Mouse (Mus musculus) natural killer cell, adult 2 months (primary cell): ENCODE data around the gene Tas1r1.
A peak's percentile ranks its signal among the peaks of the same experiment; 100 is the strongest.

Source experiments
- DNase-seq, 2 experiments: peaks; one replicate each; pipeline ENCODE4 v3.0.0; 2022; ENCODE audit warnings: low spot score in 2 of 2

Tas1r1 gene

DNA sequence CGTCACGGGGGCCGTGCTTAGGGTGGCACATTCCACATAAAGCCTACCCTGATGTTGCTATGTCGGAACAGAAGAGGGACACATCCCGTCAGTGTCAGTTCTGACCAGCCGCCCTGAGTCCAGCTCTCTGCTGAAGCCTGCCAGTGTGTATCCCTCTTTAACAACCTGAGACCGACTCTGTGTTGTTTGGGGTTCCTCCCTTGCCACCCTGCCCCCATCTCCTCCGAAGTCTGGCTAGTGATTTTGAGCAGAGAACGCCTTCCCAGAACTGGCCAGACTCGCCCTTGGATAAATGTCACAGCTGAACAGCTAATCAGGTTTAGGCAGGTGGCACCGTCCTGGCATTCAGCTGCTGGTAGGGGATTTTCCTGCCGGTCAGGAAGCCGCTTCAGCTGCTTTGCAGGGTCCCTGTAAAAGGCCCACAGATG, 27.6 kb downstream of the Tas1r1 start:
- no peak for DNase-seq

DNA sequence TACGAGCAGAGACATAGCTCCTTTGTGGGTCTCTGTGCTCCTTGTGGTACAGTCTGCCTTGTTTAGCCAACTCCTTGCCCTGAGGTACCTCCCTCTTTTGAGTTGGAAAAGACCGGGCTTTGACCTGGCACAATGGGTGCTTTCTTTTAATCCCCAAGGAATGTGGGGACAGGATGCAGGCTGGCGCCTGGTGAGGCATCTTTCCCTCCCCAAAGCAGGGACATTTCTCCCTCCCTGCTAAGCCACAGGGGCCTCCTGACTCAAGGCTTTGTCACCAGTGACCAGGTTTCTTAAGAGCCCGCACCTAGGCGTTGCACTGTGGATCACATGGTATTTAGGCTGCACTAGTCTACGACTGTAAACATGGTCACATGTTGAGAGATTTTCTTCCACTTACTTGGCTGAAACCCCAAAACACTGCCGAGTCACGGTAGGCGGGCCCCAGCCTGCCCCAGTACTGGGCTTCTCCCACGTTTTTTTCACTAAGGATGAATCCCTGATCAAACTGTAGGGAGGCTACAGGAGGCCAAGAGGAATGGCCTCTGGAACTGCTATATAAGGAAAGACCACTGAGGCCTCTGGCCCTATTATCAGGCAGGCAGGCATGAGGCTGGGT, 28.2 kb downstream of the Tas1r1 start:
- peak; percentile 34 to 39 for DNase-seq

DNA sequence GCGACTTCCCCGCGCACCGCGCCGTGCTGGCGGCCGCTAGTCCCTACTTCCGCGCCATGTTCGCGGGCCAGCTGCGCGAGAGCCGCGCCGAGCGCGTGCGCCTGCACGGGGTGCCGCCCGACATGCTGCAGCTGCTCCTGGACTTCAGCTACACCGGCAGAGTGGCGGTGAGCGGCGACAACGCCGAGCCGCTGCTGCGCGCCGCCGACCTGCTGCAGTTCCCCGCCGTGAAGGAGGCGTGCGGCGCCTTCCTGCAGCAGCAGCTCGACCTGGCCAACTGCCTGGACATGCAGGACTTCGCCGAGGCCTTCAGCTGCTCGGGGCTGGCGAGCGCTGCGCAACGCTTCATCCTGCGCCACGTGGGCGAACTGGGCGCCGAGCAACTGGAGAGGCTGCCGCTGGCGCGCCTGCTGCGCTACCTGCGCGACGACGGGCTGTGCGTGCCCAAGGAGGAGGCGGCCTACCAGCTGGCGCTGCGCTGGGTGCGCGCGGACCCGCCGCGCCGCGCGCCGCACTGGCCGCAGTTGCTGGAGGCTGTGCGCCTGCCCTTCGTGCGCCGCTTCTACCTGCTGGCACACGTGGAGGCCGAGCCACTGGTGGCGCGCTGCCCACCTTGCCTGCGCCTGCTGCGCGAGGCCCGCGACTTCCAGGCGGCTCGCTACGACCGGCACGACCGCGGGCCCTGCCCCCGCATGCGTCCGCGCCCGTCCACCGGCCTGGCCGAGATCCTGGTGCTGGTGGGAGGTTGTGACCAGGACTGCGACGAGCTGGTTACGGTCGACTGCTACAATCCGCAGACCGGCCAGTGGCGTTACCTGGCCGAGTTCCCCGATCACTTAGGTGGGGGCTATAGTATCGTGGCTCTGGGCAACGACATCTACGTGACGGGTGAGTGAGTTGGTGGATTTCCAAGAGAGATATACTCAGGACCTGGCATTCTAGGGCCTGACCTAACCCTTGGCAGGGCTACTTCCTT, 29.0 kb downstream of the Tas1r1 start:
- peak in 1 of 2 experiments; percentile 38 for DNase-seq

DNA sequence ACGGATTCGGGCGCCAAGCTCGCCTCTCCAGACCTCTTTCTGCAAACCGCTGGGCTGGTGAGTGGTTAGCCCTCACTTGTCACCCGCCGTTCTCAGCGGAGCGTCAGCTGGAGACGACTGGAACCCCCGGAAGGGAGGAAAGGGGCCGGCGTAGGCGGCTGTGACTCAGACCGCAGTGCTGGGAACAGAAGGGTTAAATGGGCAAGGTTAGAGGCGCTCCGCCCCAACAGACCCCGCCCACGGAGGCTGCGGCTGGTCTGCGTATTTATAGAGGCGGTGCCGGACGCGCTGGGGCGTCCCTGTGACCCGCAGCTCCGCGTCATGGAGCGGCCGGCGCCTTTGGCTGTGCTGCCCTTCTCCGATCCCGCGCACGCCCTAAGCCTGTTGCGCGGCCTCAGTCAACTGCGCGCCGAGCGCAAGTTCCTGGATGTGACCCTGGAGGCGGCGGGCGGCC, 29.7 kb downstream of the Tas1r1 start, which contains the start of gene Klhl21:
Gene Klhl21 (plus strand): TSS at position 182 of the 454 bp plus-strand sequence.
- DNase-seq, result peak; percentile 93 to 94

DNA sequence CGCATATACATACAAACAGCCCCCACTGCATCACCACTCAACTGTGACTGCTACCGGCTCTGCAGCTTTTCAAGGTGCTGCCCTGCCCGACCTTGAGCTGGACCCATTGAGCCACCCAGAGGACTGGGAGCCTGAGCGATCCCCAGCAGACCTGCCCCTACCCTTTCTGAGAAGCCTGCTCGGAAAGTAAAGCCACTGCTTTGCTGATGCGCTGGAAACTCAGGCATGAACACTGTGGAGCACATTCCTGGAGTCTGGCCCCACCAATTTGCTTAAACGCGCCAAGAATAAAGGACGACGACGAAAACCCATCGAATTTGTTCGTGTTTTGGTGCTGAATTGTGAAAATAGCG, 30.2 kb downstream of the Tas1r1 start:
- DNase-seq, result no peak

DNA sequence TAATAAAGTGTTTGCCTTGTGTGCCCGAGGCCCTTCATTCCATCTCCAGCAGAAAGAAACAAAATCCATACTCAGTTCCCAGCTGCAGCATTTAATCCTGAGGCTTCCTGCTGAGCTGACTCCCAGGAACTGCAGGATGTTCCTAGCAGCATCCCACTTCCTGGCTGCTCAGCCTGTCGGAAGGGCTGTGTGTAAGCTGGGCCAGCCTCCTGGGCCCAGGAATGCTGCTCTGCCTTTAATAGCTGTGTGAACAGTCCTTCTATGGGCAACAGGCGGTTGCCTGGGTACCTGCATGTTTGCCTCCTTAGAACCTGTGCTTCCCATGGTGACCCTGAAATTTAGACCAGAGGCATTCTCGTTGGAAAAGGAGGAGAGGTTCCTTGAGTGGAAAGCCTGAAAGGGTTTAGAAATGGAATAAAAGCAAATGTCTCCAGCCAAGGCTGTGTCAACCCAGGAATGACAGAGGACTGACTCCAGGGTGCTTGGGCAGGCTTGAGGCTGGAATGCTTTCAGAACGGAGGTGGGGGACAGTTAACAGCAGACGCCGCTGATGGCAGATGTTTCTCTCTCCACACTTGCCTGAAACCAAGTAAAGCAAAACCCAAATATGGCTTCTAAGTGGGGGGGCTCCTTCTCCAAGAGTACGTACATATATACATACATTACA, 30.8 kb downstream of the Tas1r1 start:
- no peak for DNase-seq

DNA sequence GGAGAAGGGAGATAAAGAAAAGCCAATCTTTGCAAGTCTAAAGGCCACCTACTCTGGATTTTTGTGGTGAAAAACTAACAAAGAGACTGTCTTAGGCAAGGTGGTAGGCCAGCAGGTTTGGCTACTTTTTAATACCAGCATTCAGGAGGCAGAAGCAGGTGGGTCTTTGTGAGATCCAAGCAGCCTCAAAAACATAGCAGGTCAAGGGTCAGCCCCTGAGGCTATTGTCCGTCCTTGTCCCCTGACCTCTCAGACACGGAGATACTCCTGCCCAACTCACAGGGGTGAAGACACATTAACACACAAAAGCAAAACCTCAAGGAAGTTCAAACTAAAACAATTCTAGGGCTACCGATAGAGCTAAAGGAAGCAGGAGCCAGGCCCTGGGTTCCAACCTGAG, 31.6 kb downstream of the Tas1r1 start:
- DNase-seq, result no peak

DNA sequence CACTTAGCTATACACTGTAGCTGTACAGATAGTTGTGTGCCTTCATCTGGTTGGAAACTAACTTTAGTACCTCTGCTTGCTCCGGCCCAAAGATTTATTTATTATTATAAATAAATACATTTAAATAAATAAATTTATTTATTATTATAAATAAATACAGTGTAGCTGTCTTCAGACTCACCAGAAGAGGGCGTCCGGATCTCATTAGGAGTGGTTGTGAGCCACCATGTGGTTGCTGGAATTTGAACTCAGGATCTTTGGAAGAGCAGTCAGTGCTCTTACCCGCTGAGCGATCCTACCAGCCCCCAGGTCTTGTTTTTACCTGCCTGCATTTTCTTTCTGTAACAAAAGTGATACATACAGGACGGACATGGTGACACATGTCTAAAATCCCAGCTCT, 32.2 kb downstream of the Tas1r1 start:
- DNase-seq, result no peak

DNA sequence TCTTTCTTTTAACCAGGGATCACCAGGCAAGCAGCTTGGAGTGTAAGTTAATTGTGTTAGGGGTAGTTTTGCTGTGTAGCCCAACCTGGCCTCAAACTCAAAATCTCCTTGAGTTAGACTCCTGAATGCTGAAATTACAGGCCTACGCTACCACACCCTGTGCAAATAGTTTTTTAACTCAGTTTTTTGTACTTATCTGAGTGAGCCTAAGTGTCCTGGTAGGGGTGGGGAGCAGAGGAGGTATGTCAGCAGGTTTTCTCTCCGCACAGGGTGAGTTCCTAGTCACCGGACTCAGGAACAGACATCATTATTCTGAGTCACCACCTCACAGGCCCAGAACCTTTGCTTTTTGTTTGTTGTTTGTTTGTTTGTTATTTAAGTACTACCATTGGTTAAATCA, 36.3 kb downstream of the Tas1r1 start:
- no peak for DNase-seq

DNA sequence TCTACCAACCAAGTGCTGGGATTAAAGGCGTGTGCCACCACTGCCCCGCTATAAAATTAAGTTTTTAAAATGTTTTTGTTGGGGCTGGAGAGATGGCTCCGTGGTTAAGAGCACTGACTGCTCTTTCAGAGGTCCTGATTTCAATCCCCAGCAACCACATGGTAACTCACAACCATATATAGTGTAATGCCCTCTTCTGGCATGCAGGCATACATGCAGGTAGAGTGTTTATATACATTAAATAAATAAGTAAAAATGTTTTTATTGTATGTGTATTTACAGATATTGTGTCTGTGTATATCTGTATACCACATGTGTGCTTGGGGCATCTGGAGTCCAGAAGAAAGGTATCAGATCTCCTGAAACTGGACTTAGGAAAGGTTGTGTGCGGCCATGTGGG, 37.0 kb downstream of the Tas1r1 start:
- DNase-seq, result no peak

DNA sequence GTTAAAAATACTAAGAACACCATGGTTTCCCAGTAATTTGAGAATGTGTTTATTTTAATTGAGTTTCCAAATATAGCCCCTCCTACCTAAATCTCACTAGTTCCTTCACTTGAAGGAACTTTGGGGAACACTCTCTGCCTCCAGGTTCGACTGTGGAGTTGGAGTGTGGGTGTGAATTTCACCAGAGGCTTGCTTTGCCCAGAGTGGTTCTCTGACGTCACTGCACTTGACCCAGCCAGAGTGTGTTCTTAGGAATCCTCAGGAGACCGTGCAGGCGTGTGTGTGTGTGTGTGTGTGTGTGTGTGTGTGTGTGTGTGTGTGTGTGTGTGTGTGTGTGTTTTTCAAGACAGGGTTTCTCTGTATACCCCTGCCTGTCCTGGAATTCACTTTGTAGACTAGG, 37.5 kb downstream of the Tas1r1 start:
- no peak for DNase-seq

DNA sequence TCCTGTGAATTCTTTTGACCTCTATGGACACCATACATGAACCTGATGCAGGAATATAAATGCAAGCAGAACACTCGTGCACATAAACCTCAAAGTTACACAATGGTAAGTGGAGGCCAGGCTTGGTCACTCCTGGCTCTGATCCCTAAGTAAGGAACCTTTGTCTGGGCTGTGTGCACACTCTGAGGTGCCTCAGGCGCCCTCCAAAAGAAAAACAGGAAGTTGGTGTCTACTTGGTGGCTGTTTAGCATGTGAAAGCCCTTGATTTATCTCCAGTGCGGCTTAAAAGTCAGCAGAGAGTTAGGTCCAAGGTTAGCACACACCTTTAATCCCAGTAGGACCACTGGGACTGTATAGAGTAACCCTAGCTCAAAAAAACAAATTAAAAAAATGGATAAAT, 38.9 kb downstream of the Tas1r1 start:
- no peak for DNase-seq

DNA sequence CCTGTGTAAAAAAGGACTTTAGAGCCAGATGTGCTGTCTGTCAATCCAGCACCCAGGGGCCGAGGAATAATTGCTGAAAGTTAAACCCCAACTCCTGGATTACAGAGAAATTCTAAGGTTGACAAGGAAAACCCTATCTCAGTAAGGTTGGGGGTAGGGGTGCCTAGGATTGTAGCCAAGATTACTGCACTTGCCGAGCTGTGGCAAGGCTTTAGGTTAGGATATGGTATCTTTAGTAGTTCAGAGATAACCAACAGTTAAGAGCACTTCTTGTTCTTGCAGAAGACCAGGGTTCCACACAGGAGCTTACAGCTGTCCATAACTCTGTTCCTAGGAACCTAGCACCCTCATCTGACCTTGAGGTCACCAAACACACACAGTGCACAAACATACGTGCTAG, 40.7 kb downstream of the Tas1r1 start:
- no peak for DNase-seq

DNA sequence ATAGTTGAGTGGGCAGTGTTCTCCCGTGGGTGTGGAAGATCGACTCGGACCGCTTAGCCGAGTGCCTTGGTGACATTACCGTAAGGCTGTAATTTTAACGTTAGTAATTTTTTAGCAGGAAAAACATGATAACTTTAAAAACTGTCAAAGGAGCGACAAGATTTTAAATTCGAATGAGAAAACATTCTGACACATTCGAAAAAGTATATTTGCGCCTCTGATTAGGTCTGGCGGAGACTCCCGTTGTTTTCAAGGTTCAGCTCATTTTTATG, 41.5 kb downstream of the Tas1r1 start:
- no peak for DNase-seq

DNA sequence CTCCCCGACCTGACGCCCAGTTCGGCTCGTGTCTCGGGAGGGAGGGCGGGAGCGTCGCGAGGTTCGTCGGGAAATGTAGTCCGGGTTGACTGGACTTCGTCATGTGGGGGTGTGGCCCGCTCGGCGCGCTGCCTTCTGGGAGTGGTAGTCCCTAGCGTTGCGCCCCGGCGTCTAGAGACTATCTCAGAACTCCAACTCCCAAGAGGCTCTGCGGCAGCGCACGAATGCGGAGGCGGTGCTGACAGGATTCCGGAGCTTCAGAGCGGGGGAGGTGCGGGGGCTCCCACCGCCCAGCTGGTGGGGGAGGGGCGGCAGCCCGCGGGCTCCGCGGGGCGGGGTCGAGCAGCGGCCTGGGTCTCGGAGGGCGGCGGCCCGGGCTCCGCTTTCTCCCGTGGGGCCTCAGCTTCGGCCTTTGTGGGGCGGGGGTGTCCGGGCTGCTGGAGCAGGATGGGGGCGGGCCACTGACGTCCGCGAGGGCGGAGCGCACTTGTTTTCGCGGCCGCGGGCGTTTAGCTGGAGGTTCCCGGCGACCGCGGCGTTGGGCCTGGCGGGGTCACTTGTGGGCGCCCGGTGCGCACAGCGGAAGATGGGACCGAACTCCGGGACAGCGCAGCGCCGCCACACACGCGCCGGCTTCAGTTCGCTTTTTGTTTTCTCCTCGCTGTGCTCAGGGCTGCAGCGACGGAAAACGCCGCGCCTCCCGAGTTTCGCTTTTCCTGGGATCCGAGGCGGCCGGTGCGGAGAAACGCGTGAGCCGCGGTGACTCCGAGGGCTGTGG, 42.0 kb downstream of the Tas1r1 start, which contains the start of gene Phf13:
Gene Phf13 (minus strand): TSS at position 86 of the 778 bp plus-strand sequence.
- peak; percentile 97 to 98 for DNase-seq

DNA sequence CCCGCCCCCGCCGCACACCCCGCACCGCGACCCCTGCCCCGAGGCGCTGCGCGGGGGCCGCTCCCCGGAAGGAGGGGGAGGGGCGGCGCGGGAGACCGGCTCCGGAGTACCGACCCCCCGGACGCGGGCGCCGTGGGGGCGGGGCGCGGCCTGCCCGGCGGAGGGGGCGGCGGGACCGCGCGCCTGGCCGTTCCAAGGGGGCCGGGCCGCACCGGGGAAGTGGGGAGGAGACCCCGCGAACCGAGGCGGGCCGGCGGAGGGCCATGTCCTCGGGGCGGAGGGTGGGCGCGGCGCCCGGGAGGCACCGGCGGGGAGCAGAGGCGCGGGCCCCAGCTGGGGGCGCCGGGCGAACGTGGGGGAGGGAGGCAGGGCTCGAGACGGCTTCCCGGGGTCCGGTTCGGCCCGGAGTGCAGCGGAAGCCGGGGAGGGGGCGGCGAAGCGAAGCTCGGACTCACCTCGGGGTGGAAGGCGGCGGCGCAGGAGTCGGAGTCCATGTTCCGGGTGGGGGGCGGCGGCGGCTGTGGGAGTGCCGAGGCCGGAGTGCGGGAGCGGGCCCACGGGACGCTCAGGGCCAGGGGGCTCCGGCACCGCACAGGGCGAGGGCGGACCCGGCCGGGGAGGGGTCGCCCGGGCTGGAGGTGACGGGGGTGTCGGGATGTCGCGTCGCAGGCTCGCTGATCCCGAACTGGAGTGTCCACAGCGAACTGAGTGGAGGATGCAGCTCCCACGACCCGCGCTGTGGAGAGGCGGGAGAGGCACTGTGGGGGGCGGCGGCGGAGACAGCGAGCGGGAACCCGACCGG, 42.8 kb downstream of the Tas1r1 start:
- DNase-seq, result no peak

DNA sequence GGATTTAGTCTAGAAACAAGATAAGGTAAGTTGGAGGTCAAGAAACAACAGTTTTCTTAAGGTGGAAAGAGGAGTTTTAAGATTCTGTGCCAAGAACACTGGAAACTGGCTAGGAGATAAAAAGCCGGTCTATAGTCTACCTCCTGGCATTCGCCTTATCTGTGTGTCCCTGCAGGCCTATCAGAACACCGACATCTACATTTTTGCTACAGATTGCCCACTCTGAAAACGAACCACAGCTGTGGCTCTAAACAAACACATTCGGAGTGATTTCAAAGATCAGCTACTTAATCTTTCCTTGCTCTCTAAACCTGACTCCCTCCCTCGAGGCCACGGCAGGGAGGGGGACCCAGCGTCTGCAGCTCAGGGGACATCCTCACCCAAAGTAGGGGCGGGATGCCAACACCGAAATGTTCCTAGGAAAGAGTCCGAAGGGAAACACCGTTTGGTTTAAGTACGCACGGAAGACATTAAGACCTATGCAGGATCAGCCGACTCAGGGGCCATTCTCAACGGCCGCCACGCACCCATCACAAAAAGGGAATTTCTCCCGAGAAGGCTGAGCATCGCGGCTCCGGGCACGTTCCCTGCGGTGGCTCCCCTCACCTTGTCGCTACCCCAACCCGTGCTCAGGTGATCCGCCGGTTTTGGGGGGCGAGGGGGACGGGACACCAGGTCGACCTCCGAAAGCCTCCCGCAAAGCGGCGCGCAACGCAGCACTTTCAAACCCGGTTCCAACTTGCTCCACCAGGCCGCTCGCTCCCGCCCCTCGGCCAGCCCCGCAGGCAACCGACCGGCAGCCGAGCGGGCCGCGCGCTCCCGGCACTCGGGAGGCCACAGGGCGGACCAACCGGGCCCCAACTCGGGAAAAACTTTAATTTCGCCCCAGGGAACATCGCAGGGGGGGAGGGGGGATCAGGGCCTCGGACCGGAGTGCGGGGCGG, 43.9 kb downstream of the Tas1r1 start:
- no peak for DNase-seq

DNA sequence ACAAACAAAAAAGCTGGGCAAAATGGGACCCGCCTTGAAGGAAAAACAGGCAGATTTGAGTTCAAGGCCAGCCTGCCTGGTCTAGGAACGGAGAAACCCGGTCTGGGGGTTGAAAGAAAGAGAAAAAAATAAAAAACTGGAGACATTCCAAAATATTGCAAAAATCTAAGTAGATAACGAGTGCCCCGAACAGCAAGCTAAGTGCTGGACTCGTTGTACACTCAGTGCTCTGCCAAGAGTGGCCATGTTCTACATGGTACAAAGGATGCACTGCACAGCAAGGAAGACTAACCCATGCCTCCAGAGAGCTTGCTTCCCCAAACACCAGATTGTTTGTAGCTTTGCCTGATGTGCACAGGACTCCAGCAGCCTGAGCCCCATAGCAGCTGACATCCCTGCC, 45.3 kb downstream of the Tas1r1 start:
- DNase-seq, result no peak

DNA sequence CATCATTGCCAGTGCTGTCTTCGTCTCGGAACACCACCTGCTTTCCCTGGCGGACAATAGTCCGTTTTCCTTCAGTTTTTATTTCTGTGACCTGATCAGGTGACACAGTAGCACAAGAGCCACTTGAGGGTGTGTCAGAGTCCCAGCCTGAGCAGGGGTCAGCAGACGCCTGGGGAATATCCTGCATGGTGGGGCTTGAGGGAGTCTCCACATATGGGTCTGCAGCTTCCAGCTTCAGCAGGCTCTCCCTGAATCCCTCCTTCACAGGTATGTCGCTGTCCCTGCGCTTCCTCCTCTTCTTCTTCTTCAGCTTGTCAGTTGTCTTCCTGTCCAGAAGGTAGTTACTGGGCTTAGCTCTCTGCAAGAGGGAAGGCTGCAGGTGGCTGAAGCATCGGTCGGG, 46.3 kb downstream of the Tas1r1 start:
- no peak for DNase-seq

DNA sequence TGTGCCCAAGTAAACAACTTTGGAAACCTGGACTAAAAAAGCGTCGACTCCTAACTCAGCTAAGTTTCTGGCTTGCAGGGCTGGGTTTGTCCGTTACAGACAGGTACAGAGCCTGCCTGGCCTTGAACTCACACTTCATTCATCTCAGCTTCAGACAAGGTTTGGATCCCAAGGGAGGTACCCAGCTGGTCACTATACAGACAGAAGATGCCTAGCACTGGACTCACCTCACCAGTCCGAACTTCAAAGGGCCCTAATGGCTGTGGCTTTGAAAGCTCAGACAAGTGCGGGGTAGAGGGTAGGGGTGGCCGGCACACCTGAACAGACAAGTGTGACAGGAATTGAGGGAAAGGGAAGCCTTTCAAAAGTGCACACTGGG, 49.3 kb downstream of the Tas1r1 start:
- DNase-seq, result no peak
